Mouse (Mus musculus): ENCODE measurements around the gene Spint3.
"Not testable (repeated sequence)": the region's sequence is repeated elsewhere in the genome, so short reads cannot be mapped to it uniquely, and the experiment has no call there.

The Spint3 gene

GRCm38 (mm10) chr2:164573359-164573758, at the start of gene Spint3:
TSS of gene Spint3 (minus strand) at chr2:164573459.
- DNase-seq = not testable (repeated sequence)

DNA sequence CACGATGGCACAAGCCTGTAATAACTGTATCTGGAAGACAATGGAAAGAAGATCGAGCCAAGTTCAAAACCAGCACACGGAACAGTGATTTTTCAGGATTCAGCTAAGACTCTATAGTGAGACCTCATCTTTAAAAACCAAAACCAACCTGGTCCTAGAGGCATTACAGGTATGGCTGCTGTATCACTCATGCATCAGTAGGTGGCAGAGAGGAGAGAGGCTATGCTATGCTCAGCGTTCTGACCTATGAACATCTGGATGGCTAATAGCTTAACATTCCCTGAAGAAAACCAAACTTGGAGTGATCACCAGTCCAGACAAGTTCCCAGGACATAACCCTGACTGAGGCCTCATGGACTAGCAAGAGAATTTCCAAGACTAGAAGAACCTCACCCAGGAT, 48.5 kb upstream of the Spint3 start:
- DNase-seq = no peak

GRCm38 (mm10) chr2:164619050-164619449, 45.8 kb upstream of the Spint3 start:
- DNase-seq = peak; percentile 25

DNA sequence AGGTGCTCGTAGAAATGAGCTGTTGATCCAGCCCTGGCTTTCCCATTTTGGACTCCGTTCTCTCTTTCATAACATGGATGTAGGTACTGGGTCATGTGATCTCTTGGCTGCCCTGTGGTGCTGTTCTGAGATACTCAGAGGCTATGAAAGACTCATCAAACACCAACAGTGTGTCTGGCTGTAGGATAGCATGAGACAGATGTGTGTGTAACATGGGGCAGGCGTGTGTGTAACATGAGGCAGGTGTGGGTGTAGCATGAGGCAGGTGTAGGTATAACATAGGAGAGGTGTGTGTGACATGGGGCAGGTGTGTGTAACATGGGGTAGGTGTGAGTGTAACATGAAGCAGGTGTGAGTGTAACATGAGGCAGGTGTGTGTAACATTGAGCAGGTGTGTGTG, 42.1 kb upstream of the Spint3 start:
- no peak for DNase-seq

- DNase-seq = peak; percentile 81
Measured at GRCm38 (mm10) chr2:164613471-164613870, 40.2 kb upstream of the Spint3 start, which contains the start of the genes Wfdc6b and Wfdc8. TSS of gene Wfdc6b (plus strand) at chr2:164613522. TSS of gene Wfdc8 (minus strand) at chr2:164613626.

DNA sequence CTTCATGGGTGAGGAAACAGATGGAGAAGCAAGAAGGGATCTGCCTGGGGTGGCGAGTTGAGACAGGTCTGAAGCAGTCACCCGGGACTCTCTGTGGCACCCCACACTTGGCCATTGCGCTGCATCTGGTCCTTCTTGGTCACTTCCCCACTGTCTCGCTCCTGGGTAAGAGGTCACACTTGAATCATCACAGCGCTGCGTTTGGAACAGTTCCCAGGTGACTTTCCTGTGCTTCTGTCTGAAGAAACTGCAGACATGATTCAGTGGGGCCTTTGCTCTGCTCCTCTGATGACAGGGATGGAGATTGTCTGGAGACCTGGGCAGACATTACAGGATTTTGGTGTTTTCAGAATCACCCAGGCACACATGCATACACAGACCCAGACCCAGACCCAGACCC, 35.5 kb upstream of the Spint3 start:
- DNase-seq = no peak

DNA sequence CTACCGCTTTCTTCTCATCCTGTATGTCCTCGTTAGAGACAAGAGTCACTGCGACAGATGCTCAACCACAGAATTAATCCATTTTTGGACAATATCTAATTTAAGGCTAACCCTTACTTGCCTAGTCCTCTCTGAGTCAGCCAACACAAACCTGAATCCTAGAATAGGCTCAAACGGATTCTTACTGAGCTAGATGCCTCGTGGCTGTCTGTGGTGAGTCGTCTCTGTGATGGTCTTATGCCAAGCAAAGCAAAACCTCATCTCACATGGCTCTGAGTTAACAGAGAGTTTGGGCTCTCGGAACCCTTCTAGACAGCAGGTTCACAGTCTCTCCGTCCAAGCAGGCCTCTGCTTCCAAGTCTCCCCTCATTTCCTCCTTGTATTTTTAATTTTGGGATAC, 31.2 kb upstream of the Spint3 start:
- DNase-seq = no peak

GRCm38 (mm10) chr2:164603482-164603881, 30.2 kb upstream of the Spint3 start:
- no peak for DNase-seq

DNA sequence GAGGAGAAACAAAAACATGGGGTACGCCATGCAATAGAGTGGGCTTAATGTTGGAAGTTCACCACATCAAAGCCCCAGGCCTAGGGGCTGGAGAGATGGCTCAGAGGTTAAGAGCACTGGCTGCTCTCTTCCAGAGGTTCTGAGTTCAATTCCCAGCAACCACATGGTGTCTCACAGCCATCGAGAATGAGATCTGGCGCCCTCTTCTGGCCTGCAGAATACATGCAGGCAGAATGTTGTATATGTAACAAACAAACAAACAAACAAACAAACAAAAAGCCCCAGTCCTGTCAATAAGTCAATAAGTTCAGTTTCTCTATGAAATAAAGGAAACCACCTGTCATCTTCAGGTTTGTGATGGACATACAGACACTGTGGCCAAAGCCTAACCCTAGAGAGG, 26.9 kb upstream of the Spint3 start:
- no peak for DNase-seq

DNA sequence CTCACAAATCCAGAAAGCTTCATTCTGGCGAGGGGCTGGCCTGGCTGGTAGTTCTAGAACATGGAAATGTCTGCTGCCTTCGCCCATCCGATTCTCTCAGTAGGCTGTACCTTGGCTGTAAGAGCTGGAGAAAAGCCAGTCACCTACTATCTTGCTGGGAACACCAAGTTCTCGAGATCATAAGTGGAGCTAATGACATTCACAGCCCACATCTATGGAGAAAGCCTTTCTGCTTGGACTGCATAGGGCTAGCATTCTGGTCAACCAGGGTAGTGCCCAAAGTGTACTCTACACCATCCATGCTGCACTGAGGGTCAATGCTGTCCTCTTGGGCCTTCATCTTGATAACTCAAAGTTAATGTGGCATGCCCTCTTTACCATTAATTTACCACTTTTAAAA, 20.2 kb upstream of the Spint3 start, which contains the start of gene Eppin:
Gene Eppin (minus strand): TSS at position 101 of the 400 bp plus-strand sequence.
- DNase-seq = no peak

GRCm38 (mm10) chr2:164592014-164592413, 18.8 kb upstream of the Spint3 start:
- peak; percentile 57 for DNase-seq

DNA sequence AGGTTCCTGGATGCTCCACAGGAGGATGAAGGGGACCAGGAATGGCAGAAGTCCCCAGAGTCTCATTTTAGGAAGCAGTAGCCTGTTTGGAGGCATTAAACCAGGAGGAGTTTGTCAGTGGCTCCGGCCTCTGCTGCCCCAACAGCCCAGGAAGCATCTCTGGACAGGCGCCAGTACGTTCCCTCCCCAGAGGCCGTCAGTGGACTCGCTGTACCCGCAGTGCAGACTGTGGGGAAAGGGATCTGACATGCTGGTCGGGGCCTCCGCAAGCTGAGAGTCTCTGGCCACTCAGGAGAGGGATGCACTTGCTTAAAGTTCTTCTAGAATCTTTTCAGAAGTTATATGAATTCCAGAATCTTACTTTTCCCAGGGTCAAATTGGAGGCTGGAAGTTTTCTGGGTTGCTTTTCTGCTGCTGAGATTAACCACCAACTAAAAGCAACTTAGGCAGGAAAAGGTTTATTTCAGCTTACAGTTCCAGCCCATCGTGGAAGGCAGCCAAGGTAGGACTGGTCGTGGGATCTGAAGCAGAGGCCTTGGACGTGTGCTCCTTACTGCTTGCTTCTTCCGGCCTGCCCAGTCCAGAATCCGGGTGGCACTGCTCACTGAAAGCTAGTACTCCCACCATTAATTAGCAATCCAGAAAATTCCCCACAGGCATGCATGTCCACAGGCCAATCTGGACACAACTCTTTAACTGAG, 11.9 kb upstream of the Spint3 start, which contains the start of gene Wfdc6a:
Gene Wfdc6a (minus strand): TSS at position 423 of the 701 bp plus-strand sequence.
- DNase-seq = peak; percentile 57

GRCm38 (mm10) chr2:164567460-164567859, 5.8 kb downstream of the Spint3 start:
- DNase-seq = no peak

- no peak for DNase-seq
Measured at GRCm38 (mm10) chr2:164566997-164567396, 6.3 kb downstream of the Spint3 start.

DNA sequence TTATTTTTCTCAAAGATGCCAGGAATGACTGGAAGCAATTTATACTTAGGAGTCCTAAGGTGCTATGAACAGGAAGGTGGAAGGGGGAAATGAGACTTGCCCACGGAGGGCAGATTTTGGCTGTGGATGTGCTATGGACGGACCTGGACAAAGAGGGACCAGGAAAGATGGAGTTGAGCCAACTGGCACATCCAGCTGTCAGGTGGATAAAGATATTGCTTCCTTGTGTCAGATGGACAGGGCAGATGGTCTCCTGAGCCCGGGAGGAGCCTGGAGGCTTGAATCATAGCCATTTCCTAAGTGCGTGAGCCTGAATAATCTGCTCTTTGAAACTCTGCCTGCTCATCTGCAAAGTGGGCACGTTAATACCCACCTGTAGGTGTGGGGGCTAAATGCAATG, 8.9 kb downstream of the Spint3 start:
- DNase-seq = no peak

DNA sequence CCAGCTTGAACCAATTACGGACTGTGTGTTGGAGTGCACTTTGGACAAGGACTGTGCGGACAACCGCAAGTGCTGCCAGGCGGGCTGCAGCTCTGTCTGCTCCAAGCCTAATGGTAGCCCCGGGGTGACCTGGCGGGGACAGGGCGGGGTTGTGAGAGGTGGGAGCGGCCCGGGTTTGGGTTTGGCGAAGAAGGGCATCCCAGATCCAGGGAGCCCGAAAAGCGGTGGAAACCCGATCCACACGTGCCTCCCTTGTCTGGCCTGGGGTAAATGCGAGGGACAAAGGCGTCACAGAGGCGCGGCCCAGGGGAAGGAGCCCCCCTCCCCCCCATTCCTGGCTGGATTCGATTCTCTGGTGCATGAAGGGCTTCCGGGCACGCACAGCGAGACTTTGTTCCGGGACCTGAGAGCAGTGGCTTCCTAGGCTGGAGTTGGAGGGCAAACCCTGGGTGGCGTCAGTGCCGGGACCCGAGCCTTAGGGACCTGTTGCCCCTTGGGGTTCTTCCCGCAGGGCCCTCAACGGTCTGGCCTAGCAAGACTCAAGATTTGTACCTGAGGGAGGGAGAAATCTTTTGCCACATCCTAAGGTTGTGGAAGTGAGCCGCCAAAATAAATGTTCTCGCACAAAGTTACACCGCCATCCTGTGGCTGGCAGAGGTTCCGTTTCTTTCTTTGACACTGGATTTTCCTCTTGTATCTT, 9.8 kb downstream of the Spint3 start:
- peak; percentile 66 for DNase-seq

DNA sequence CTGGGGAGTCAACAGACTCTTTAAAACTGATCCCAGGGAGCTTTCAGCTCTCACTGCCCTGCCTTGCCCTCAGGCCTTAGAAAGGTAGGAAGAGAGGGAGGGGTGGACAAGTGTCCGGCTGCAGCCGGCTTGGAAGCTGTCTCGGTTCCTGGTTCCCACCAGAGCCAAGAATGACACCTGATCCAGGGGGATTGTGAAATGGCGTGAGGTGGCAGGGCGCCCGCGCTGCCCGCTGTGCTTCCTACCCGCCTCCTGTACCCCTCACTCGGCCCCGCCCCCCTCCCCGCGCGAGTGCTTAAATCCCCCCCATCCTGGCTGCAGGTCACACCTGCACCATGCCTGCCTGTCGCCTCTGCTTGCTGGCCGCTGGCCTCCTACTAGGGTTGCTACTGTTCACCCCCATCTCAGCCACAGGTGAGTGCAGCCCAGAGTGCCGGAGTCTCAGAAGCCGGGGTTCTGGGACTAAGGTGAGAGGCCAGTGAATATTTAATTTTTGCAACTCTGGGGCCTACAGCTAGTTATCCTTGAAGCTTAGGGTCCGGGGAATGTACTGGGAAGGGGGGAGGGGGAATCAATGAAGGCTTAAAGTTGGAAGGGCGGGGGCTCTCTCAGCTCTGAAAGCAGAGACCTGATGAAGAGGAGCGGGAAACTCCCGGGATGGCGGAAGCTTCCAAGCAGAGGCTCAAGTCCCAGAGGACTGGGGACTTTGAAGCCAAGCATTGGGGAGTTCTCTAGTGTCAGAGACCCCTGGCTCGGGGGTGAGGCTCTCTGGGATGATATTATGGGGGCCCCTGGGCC, 10.7 kb downstream of the Spint3 start, which contains the start of gene Wfdc2:
Gene Wfdc2 (plus strand): TSS at position 23 of the 798 bp plus-strand sequence.
- peak; percentile 75 for DNase-seq

- no peak for DNase-seq
Measured at GRCm38 (mm10) chr2:164560106-164560505, 13.2 kb downstream of the Spint3 start.

- peak; percentile 46 for DNase-seq
Measured at GRCm38 (mm10) chr2:164558991-164559645, 14.1 kb downstream of the Spint3 start.

DNA sequence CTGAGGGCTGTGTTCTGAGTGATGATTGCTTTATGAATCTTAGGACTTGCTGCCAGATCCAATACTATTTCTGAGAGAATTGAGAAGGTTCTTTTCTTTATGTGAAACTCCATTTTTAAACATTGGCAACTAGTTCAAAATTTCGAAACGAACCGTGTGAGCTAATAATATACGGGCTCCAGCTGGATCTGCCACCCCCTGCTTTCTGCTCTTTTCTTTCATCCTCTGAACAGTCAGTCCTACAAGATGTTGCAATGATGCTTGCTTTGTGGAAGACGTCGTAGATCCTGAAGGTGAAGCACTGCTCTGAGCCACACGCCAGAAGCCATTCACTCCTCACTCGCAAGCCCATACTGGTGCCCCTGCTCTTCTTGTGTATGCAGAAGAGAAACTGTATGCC, 14.8 kb downstream of the Spint3 start:
- DNase-seq = no peak

DNA sequence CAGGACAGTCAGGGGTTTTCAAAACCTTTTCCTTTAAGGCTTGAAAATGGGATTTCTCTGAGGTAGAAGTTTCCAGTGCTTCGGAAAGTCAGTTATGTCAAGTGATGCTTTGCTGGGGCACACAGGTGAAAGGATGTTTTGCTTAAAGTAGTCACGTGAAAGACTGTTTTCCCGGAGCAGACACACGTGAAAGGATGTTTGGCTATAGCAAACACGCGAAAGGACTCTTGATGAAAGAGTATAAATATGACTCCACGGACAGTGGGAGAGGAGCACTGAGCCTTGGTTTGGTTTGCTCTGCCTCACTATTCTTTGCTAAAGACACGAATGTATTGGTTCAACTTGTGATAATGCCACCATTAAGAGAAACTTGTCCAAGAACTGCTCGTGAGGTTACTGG, 21.8 kb downstream of the Spint3 start:
- no peak for DNase-seq

DNA sequence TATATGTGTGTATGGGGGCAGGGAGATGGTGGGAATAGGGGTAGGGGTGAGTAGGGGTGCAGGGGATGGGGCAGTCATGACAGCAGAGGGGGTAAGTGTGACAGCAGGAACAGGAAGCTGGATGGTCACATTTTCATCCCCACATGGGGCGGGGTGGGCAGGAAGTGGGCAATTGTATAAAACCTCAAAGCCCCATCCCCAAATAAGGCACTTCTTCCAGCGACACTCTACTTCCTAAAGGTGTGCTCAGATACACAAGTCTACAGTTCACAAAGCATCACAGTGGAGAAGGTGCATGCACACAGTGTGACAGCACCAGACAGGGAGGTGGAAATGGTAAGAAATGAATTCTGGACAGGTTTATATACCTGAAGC, 22.4 kb downstream of the Spint3 start:
- DNase-seq = no peak

Measured in lung, postnatal 10 days (tissue).